Mouse (Mus musculus): Measurements from ENCODE around the gene Traf1. TPM values are rescaled to one million over a fixed set of nuclear protein-coding genes. Genes with fewer than 3 reads are reported as not detected.

The Traf1 gene
- polyA plus RNA-seq, 1 experiment from 2014 or later: 30.3 TPM

DNA sequence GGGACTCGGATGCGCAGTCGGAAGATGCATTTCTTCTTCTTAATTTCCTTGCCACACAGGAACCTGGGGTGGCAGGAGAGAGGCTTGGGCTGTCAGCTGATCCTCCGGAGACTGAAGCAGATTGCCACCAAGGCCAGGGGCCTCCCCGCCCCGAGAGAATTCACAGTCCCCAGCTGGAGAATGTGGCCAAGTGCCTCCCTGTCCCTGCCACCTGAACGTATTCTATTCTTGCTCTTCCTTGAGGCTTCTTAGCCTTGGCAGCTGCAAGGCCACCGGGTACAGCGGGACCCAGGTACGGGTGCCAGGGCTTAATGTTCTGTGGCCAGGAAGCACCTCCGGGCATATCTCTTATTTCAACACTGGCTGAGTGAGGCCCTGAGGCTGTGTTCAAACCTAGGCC lies 61.9 kb downstream of the Traf1 start:
- WGBS: 79% methylated on average over 11 of the region's 11 CpGs
- no peak for ATAC-seq (ENCODE audit: low FRiP score, low TSS enrichment)

DNA sequence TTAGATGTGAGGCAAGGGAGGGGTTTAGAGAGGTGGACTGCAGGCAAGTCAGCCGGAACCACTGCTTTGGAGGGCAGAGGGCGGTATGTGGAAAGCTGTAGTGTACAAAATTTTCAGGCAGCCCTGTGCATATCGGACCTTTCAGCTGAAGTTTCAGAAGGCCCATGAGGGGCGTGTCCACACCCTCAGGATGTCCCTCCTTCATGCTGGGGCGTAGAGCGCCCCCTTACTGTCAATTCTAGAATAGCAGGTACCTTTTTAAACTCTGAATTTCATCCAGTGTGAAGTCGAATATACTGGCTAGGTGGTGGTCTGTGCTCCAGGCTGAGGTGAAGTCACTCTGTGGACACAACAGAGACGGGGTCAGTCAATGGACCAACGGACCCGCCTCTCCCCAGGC lies 63.8 kb downstream of the Traf1 start:
- WGBS: 17% methylated on average over 10 of the region's 10 CpGs
- Histone ChIP-seq H3K36me3 (ENCODE audit: insufficient read depth, low read length) (peaks cover 19% of the 10 kb centered on the region; the same call in 1 of the 2 replicates), H3K4me2 (replicated peaks; ENCODE audit: low read depth, low read length) (no peak overlapping the region), H3K9ac (replicated peaks; ENCODE audit: low read length) (0 out of 2 replicates have a peak overlapping the region, but pooled peaks have one; percentile 11), H3K4me3 (ENCODE audit: low read length) (no peak overlapping the region), H3K27me3 (ENCODE audit: insufficient read depth, low read length) (no peaks in the 10 kb centered on the region), H3K9me3 (ENCODE audit: low read length) (no peaks in the 10 kb centered on the region), H3K27ac (ENCODE audit: low read length) (0 out of 2 replicates have a peak overlapping the region, but pooled peaks have one; percentile 17), H3K4me1 (ENCODE audit: insufficient read depth, low read length) (peaks cover 2% of the 10 kb centered on the region; the same call in 1 of the 2 replicates)
- ATAC-seq (ENCODE audit: low FRiP score, low TSS enrichment): peak; percentile 32

More for the DNA sequence above, 61.9 kb downstream of the Traf1 start:
- Histone ChIP-seq H3K27me3 (ENCODE audit: insufficient read depth, low read length) (no peaks in the 10 kb centered on the region), H3K4me2 (replicated peaks; ENCODE audit: low read depth, low read length) (no peak overlapping the region), H3K36me3 (ENCODE audit: insufficient read depth, low read length) (peaks cover 19% of the 10 kb centered on the region; the same call in 1 of the 2 replicates), H3K27ac (ENCODE audit: low read length) (no peak overlapping the region), H3K4me3 (ENCODE audit: low read length) (no peak overlapping the region), H3K9ac (replicated peaks; ENCODE audit: low read length) (no peak overlapping the region), H3K4me1 (ENCODE audit: insufficient read depth, low read length) (peaks cover 4% of the 10 kb centered on the region; the same call in 1 of the 2 replicates), H3K9me3 (ENCODE audit: low read length) (no peaks in the 10 kb centered on the region)

DNA sequence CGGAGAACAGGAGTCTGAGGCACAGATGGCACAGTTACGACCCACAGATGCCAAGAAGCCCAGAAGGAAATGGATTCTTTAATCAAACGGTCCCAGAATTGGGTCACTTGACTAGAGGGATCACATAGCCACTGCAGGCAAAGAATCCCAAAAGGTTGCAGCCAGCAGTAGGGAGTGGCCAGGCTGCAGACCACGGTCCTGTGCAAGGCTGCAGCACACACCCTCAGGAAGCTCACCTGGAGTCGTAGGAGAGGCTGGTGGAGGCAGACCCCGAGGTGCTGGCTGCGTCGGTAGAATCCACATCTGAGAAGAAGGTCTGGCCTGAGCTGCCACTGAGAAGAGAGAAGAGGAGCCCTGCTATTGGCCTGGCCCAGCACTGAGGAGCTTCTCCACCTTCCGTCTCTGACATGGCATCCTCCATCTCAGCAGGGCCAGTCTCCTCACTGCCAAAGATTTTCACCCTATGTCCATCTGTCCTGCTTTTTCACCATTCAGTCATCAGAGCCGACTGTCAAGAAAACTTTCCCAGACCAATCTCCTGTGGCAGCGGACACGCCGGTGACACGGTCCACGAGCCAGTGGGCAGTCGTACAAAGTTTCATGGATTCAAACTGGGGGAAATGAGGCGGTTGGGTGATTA lies 64.6 kb downstream of the Traf1 start:
- no peak overlapping the region for H3K4me2 ChIP-seq (replicated peaks; ENCODE audit: low read depth, low read length)
- H3K4me3 ChIP-seq (ENCODE audit: low read length): no peak overlapping the region
- no peak for ATAC-seq (ENCODE audit: low FRiP score, low TSS enrichment)
- 0 out of 2 replicates have a peak overlapping the region, but pooled peaks have one; percentile 17 for H3K27ac ChIP-seq (ENCODE audit: low read length)
- H3K36me3 ChIP-seq (ENCODE audit: insufficient read depth, low read length): 0 out of 2 replicates have a peak, but pooled peaks cover 12% of the 10 kb centered on the region
- WGBS: 73% methylated on average over 17 of the region's 17 CpGs
- peaks cover 2% of the 10 kb centered on the region; the same call in 1 of the 2 replicates for H3K4me1 ChIP-seq (ENCODE audit: insufficient read depth, low read length)
- H3K9ac ChIP-seq (replicated peaks; ENCODE audit: low read length): no peak overlapping the region
- no peaks in the 10 kb centered on the region for H3K27me3 ChIP-seq (ENCODE audit: insufficient read depth, low read length)
- H3K9me3 ChIP-seq (ENCODE audit: low read length): no peaks in the 10 kb centered on the region

DNA sequence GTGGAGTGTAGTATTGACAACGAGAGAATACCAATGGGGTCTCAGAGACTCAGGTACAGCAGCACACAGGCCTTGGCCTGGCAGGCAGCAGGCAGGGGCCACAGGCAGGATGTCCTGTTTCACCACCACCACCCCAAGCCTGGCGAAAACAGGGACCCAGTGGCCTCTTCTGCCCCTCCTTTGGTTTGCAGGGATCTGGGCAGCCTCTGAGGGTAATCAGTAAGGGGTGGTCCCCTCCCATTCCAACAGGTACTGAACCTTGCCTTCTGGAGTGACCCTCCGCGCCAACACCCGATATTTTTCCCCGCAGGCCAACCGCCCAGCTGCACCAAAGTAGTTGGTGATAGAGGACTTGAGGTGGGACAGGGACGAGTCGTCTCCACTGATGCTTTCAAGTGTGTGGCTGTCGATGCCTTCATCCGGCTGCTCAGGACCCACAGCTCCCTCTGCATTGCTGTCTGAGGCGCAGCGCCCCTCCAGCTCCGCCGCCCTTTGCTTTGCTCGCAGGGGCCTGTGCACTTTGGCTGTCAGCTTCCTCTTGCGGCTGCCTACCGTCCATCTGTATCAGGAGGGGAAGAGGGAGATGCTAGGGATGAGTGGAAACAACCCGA lies 66.0 kb downstream of the Traf1 start:
- peaks cover 2% of the 10 kb centered on the region; the same call in 1 of the 2 replicates for H3K4me1 ChIP-seq (ENCODE audit: insufficient read depth, low read length)
- H3K27ac ChIP-seq (ENCODE audit: low read length): no peak overlapping the region
- H3K36me3 ChIP-seq (ENCODE audit: insufficient read depth, low read length): 0 out of 2 replicates have a peak, but pooled peaks cover 10% of the 10 kb centered on the region
- no peak overlapping the region for H3K9ac ChIP-seq (replicated peaks; ENCODE audit: low read length)
- 75% methylated on average over 19 of the region's 19 CpGs for WGBS
- H3K27me3 ChIP-seq (ENCODE audit: insufficient read depth, low read length): no peaks in the 10 kb centered on the region
- H3K4me2 ChIP-seq (replicated peaks; ENCODE audit: low read depth, low read length): no peak overlapping the region
- H3K4me3 ChIP-seq (ENCODE audit: low read length): no peak overlapping the region
- no peaks in the 10 kb centered on the region for H3K9me3 ChIP-seq (ENCODE audit: low read length)
- ATAC-seq (ENCODE audit: low FRiP score, low TSS enrichment): no peak

DNA sequence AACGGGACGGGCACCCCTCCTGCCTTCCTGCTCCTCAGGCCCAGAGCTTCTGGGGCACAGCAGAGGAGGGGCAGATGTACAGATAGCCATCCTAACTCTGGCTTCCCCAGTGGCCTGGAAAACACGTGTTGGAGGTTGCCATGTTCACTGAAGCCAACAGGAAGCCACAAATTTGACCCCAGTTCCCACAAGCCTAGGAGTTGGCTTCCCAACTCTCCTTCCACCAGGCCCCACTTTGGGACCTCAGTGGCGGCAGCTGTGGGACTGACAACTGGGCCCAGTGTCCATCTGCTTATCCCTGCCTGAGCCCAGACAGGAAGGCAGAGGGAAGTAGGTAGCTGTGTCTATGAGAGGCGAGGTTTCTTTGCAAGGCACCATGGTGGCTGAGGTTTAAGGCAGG lies 67.6 kb downstream of the Traf1 start:
- Histone ChIP-seq H3K27me3 (ENCODE audit: insufficient read depth, low read length) (no peaks in the 10 kb centered on the region), H3K4me1 (ENCODE audit: insufficient read depth, low read length) (peaks cover 2% of the 10 kb centered on the region; the same call in 1 of the 2 replicates)
- 65% methylated on average over 5 of the region's 5 CpGs for WGBS

More for the DNA sequence above, 67.6 kb downstream of the Traf1 start:
- Histone ChIP-seq H3K27ac (ENCODE audit: low read length) (no peak overlapping the region), H3K4me3 (ENCODE audit: low read length) (no peak overlapping the region), H3K9me3 (ENCODE audit: low read length) (no peaks in the 10 kb centered on the region), H3K9ac (replicated peaks; ENCODE audit: low read length) (no peak overlapping the region), H3K4me2 (replicated peaks; ENCODE audit: low read depth, low read length) (no peak overlapping the region), H3K36me3 (ENCODE audit: insufficient read depth, low read length) (0 out of 2 replicates have a peak, but pooled peaks cover 10% of the 10 kb centered on the region)
- no peak for ATAC-seq (ENCODE audit: low FRiP score, low TSS enrichment)

Other genes with a start within 250 kb of the Traf1 start
- 76.3 and 89.8 TPM in 2 replicates for gene Gapvd1, start 206.5 kb downstream of the Traf1 start, polyA plus RNA-seq (2015; fragmentation: Nextera tagmentation; extraction: Ambion mirVana)
- 983 and 1,090 TPM in 2 replicates for gene Hspa5, start 189.8 kb downstream of the Traf1 start, polyA plus RNA-seq (2015; fragmentation: Nextera tagmentation; extraction: Ambion mirVana)
- gene Rabepk, start 161.9 kb downstream of the Traf1 start, polyA plus RNA-seq (2015; fragmentation: Nextera tagmentation; extraction: Ambion mirVana): 38.9 and 39.0 TPM in 2 replicates
- gene Fbxw2, start 135.5 kb downstream of the Traf1 start, polyA plus RNA-seq (2015; fragmentation: Nextera tagmentation; extraction: Ambion mirVana): 81.7 and 82.0 TPM in 2 replicates
- 0.10 TPM in 1 of 2 replicates, not detected in the other for gene Gm34653, start 128.8 kb downstream of the Traf1 start, polyA plus RNA-seq (2015; fragmentation: Nextera tagmentation; extraction: Ambion mirVana)
- gene Cutal, start 87.4 kb downstream of the Traf1 start, polyA plus RNA-seq (2015; fragmentation: Nextera tagmentation; extraction: Ambion mirVana): 13.2 and 13.6 TPM in 2 replicates
- 130 and 140 TPM in 2 replicates for gene Psmd5, start 86.8 kb downstream of the Traf1 start, polyA plus RNA-seq (2015; fragmentation: Nextera tagmentation; extraction: Ambion mirVana)
- gene Phf19, start 47.7 kb downstream of the Traf1 start, polyA plus RNA-seq (2015; fragmentation: Nextera tagmentation; extraction: Ambion mirVana): 21.4 and 22.2 TPM in 2 replicates
- 0.37 and 0.45 TPM in 2 replicates for gene Hc, start 99.7 kb upstream of the Traf1 start, polyA plus RNA-seq (2015; fragmentation: Nextera tagmentation; extraction: Ambion mirVana)
- 0.46 and 0.50 TPM in 2 replicates for gene AI182371, start 139.8 kb upstream of the Traf1 start, polyA plus RNA-seq (2015; fragmentation: Nextera tagmentation; extraction: Ambion mirVana)
- 21.2 and 25.2 TPM in 2 replicates for gene Cntrl, start 147.7 kb upstream of the Traf1 start, polyA plus RNA-seq (2015; fragmentation: Nextera tagmentation; extraction: Ambion mirVana)
- 309 and 365 TPM in 2 replicates for gene Rab14, start 239.3 kb upstream of the Traf1 start, polyA plus RNA-seq (2015; fragmentation: Nextera tagmentation; extraction: Ambion mirVana)